Mouse (Mus musculus): ENCODE measurements around the gene Fam170b. TPM values are rescaled to one million over a fixed set of nuclear protein-coding genes. Genes with fewer than 3 reads are reported as not detected.

The Fam170b gene
- not detected for polyA plus RNA-seq (2012; fragmentation: generic; extraction: Trizol)
- long read RNA-seq, experiment 1: 0 reads
- long read RNA-seq, experiment 2: 0 reads

- Histone ChIP-seq H3ac (ENCODE audit: control insufficient read depth, insufficient read length, low read depth) (no peak within 1 kb of the TSS), H3K79me3 (ENCODE audit: low read depth) (no peaks in the 10 kb centered on the region), H3K4me3 (ENCODE audit: insufficient read depth, poor library complexity, severe bottlenecking) (no peak within 1 kb of the TSS), H3K79me2 (ENCODE audit: control insufficient read depth, insufficient read depth) (no peaks in the 10 kb centered on the region), H3K36me3 (ENCODE audit: control insufficient read depth, insufficient read depth) (no peaks in the 10 kb centered on the region), H3K27me3 (ENCODE audit: control insufficient read depth, insufficient read depth, insufficient read length) (peaks cover 46% of the 10 kb centered on the region)
- TF ChIP-seq MYOD1 (IDR thresholded peaks at IDR 0.05; ENCODE audit: control insufficient read depth, insufficient read length, low read depth) (no peak), CTCF (IDR thresholded peaks at IDR 0.05; ENCODE audit: control insufficient read depth, insufficient read depth, insufficient read length) (no peak), CEBPB (IDR thresholded peaks at IDR 0.05; ENCODE audit: low read depth) (no peak), USF1 (IDR thresholded peaks at IDR 0.05; ENCODE audit: low read depth) (no peak), MAX (IDR thresholded peaks at IDR 0.05) (no peak), MYOG (IDR thresholded peaks at IDR 0.05; ENCODE audit: control insufficient read depth, extremely low read depth, insufficient read length) (no peak), FOSL1 (IDR thresholded peaks at IDR 0.05; ENCODE audit: insufficient read depth, low read length, poor library complexity, severe bottlenecking) (no peak)
Measured at GRCm38 (mm10) chr14:32833847-32834246, at the start of gene Fam170b. TSS of gene Fam170b (plus strand) at chr14:32833962.

- no peak overlapping the region for H3ac ChIP-seq (ENCODE audit: control insufficient read depth, insufficient read length, low read depth)
- H3K79me2 ChIP-seq (ENCODE audit: control insufficient read depth, insufficient read depth): no peaks in the 10 kb centered on the region
- no peaks in the 10 kb centered on the region for H3K27me3 ChIP-seq (ENCODE audit: control insufficient read depth, insufficient read depth, insufficient read length)
- no peaks in the 10 kb centered on the region for H3K36me3 ChIP-seq (ENCODE audit: control insufficient read depth, insufficient read depth)
- no peaks in the 10 kb centered on the region for H3K79me3 ChIP-seq (ENCODE audit: low read depth)
- TF ChIP-seq MYOG (IDR thresholded peaks at IDR 0.05; ENCODE audit: control insufficient read depth, extremely low read depth, insufficient read length) (no peak), MYOD1 (IDR thresholded peaks at IDR 0.05; ENCODE audit: control insufficient read depth, insufficient read length, low read depth) (no peak)
- no peak overlapping the region for H3K4me3 ChIP-seq (ENCODE audit: insufficient read depth, poor library complexity, severe bottlenecking)
Measured at GRCm38 (mm10) chr14:32784130-32784747, 49.5 kb upstream of the Fam170b start.

- TF ChIP-seq CEBPB (IDR thresholded peaks at IDR 0.05; ENCODE audit: low read depth): no peak
- TF ChIP-seq FOSL1 (IDR thresholded peaks at IDR 0.05; ENCODE audit: insufficient read depth, low read length, poor library complexity, severe bottlenecking): no peak
- no peak for TF ChIP-seq MYOD1 (IDR thresholded peaks at IDR 0.05; ENCODE audit: control insufficient read depth, insufficient read length, low read depth)
- no peak for TF ChIP-seq MYOG (IDR thresholded peaks at IDR 0.05; ENCODE audit: control insufficient read depth, extremely low read depth, insufficient read length)
- no peak for TF ChIP-seq USF1 (IDR thresholded peaks at IDR 0.05; ENCODE audit: low read depth)
- TF ChIP-seq CTCF (IDR thresholded peaks at IDR 0.05; ENCODE audit: control insufficient read depth, insufficient read depth, insufficient read length): no peak
- no peak for TF ChIP-seq MAX (IDR thresholded peaks at IDR 0.05)
- no peak overlapping the region for H3ac ChIP-seq (ENCODE audit: control insufficient read depth, insufficient read length, low read depth)
- no peaks in the 10 kb centered on the region for H3K27me3 ChIP-seq (ENCODE audit: control insufficient read depth, insufficient read depth, insufficient read length)
- H3K79me3 ChIP-seq (ENCODE audit: low read depth): no peaks in the 10 kb centered on the region
- no peaks in the 10 kb centered on the region for H3K79me2 ChIP-seq (ENCODE audit: control insufficient read depth, insufficient read depth)
- no peaks in the 10 kb centered on the region for H3K36me3 ChIP-seq (ENCODE audit: control insufficient read depth, insufficient read depth)
- no peak overlapping the region for H3K4me3 ChIP-seq (ENCODE audit: insufficient read depth, poor library complexity, severe bottlenecking)
Measured at GRCm38 (mm10) chr14:32784748-32785134, 49.0 kb upstream of the Fam170b start.

GRCm38 (mm10) chr14:32785556-32786130 lies 48.1 kb upstream of the Fam170b start, which contains the start of gene Tmem273:
TSS of gene Tmem273 (plus strand) at chr14:32785963.
- Histone ChIP-seq H3K4me3 (ENCODE audit: insufficient read depth, poor library complexity, severe bottlenecking) (no peak within 1 kb of the TSS), H3ac (ENCODE audit: control insufficient read depth, insufficient read length, low read depth) (no peak within 1 kb of the TSS), H3K79me2 (ENCODE audit: control insufficient read depth, insufficient read depth) (no peaks in the 10 kb centered on the region), H3K79me3 (ENCODE audit: low read depth) (no peaks in the 10 kb centered on the region), H3K36me3 (ENCODE audit: control insufficient read depth, insufficient read depth) (no peaks in the 10 kb centered on the region), H3K27me3 (ENCODE audit: control insufficient read depth, insufficient read depth, insufficient read length) (no peaks in the 10 kb centered on the region)
- no peak for TF ChIP-seq CTCF (IDR thresholded peaks at IDR 0.05; ENCODE audit: control insufficient read depth, insufficient read depth, insufficient read length)
- TF ChIP-seq MAX (IDR thresholded peaks at IDR 0.05): no peak
- no peak for TF ChIP-seq MYOG (IDR thresholded peaks at IDR 0.05; ENCODE audit: control insufficient read depth, extremely low read depth, insufficient read length)
- no peak for TF ChIP-seq USF1 (IDR thresholded peaks at IDR 0.05; ENCODE audit: low read depth)
- no peak for TF ChIP-seq CEBPB (IDR thresholded peaks at IDR 0.05; ENCODE audit: low read depth)
- TF ChIP-seq FOSL1 (IDR thresholded peaks at IDR 0.05; ENCODE audit: insufficient read depth, low read length, poor library complexity, severe bottlenecking): no peak
- TF ChIP-seq MYOD1 (IDR thresholded peaks at IDR 0.05; ENCODE audit: control insufficient read depth, insufficient read length, low read depth): no peak

GRCm38 (mm10) chr14:32787691-32788090 lies 46.1 kb upstream of the Fam170b start:
- Histone ChIP-seq H3K4me3 (ENCODE audit: insufficient read depth, poor library complexity, severe bottlenecking) (no peak overlapping the region), H3K36me3 (ENCODE audit: control insufficient read depth, insufficient read depth) (no peaks in the 10 kb centered on the region), H3K79me2 (ENCODE audit: control insufficient read depth, insufficient read depth) (no peaks in the 10 kb centered on the region), H3ac (ENCODE audit: control insufficient read depth, insufficient read length, low read depth) (no peak overlapping the region), H3K27me3 (ENCODE audit: control insufficient read depth, insufficient read depth, insufficient read length) (no peaks in the 10 kb centered on the region), H3K79me3 (ENCODE audit: low read depth) (no peaks in the 10 kb centered on the region)
- no peak for TF ChIP-seq CTCF (IDR thresholded peaks at IDR 0.05; ENCODE audit: control insufficient read depth, insufficient read depth, insufficient read length)
- TF ChIP-seq MYOG (IDR thresholded peaks at IDR 0.05; ENCODE audit: control insufficient read depth, extremely low read depth, insufficient read length): no peak
- TF ChIP-seq MAX (IDR thresholded peaks at IDR 0.05): no peak
- no peak for TF ChIP-seq USF1 (IDR thresholded peaks at IDR 0.05; ENCODE audit: low read depth)
- no peak for TF ChIP-seq MYOD1 (IDR thresholded peaks at IDR 0.05; ENCODE audit: control insufficient read depth, insufficient read length, low read depth)
- TF ChIP-seq CEBPB (IDR thresholded peaks at IDR 0.05; ENCODE audit: low read depth): no peak
